Comparison of ENCODE assay signal across 22 mouse cellular contexts in the genomic region with DNA sequence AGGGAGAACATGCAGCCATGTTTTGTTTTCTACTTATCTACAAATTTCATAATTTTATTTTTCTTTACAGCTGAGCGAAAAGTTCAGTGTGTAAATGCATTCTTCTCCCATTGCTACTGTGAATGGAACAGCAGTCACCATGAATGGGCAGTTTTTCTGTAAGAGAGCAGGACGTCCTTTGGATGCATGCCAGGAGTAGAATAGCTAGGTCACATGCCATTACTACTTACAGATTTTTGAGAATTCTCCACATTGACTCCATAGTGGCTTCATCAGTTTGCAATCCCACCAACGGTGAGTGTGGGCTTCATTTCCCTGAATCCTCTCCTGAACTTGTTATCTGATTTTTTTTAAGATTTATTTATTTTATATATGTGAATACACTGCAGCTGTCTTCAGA. TPM values are rescaled to one million over a fixed set of nuclear protein-coding genes. Genes with fewer than 3 reads are reported as not detected.
"Had no signal": no experiment of that assay in that cellular context is flagged by ENCODE, and none has a peak within 500 bp of the region (broad histone marks: within the 10 kb centered on the region; RNA-seq: fewer than 3 reads in every experiment).

No protein-coding gene starts in this region.

- H3K4me2 ChIP-seq: liver, embryonic 13.5 days; liver, embryonic 15.5 days; midbrain, embryonic 11.5 days; midbrain, embryonic 13.5 days; midbrain, embryonic 15.5 days; neural tube, embryonic 12.5 days had no signal

- H3K4me1 ChIP-seq: liver, embryonic 13.5 days; liver, embryonic 15.5 days; midbrain, embryonic 13.5 days; midbrain, embryonic 15.5 days; neural tube, embryonic 12.5 days had no signal

- H3K9me3 ChIP-seq: liver, embryonic 13.5 days; liver, embryonic 15.5 days; midbrain, embryonic 13.5 days; midbrain, embryonic 15.5 days; neural tube, embryonic 12.5 days had no signal

- H3K27ac ChIP-seq: liver, embryonic 13.5 days; liver, embryonic 15.5 days; macrophage; midbrain, embryonic 13.5 days; midbrain, embryonic 15.5 days; neural tube, embryonic 12.5 days had no signal

- H3K36me3 ChIP-seq: liver, embryonic 13.5 days; liver, embryonic 15.5 days; midbrain, embryonic 13.5 days; midbrain, embryonic 15.5 days; neural tube, embryonic 12.5 days had no signal

- H3K27me3 ChIP-seq: liver, embryonic 13.5 days; liver, embryonic 15.5 days; midbrain, embryonic 13.5 days; midbrain, embryonic 15.5 days; neural tube, embryonic 12.5 days had no signal

- DNase-seq: liver, embryonic 13.5 days; liver, postnatal 0 days; lung, adult 2 months; lung, postnatal 36 days; right cerebral cortex, postnatal 14 days had no signal

- H3K4me3 ChIP-seq: liver, embryonic 13.5 days; liver, embryonic 15.5 days; megakaryocyte, embryonic 14.5 days; midbrain, embryonic 13.5 days; midbrain, embryonic 15.5 days; neural tube, embryonic 12.5 days had no signal

- ATAC-seq: liver, postnatal 0 days; midbrain, embryonic 13.5 days; midbrain, embryonic 15.5 days had no signal

- H3K9ac ChIP-seq: liver, embryonic 13.5 days; liver, embryonic 15.5 days; liver, postnatal 0 days; midbrain, embryonic 13.5 days; midbrain, embryonic 15.5 days; neural tube, embryonic 12.5 days had no signal

RNA-seq across cellular contexts. Expression of a gene that starts 54.5 kb away (rescaled TPM):
- total RNA-seq: megakaryocyte progenitor cell, adult 5-6 weeks; midbrain, postnatal 0 days; monocyte, adult 5-6 weeks; neutrophil, adult 5-6 weeks had no signal
- polyA plus RNA-seq: liver, embryonic 13.5 days; liver, embryonic 15.5 days; liver, postnatal 0 days; lung, adult 2 months; lung, embryonic 16.5 days; macrophage; midbrain, embryonic 11.5 days; midbrain, embryonic 13.5 days; midbrain, embryonic 15.5 days; midbrain, postnatal 0 days; neural tube, embryonic 12.5 days; neural tube, embryonic 14.5 days; spleen, adult 2 months; stomach, embryonic 14.5 days; stomach, embryonic 16.5 days; thymus, postnatal 0 days had no signal
